Mouse (Mus musculus): Measurements from ENCODE around the gene Relt.

GRCm38 (mm10) chr7:100868551-100868950 lies 5.3 kb upstream of the Relt start:
- no peak for TF ChIP-seq CTCF (IDR thresholded peaks at IDR 0.05; ENCODE audit: extremely low read depth, insufficient read depth, insufficient read length, insufficient replicate concordance)
- TF ChIP-seq POLR2A (IDR thresholded peaks at IDR 0.05; ENCODE audit: low read depth, low read length) = no peak
